In the genomic region with DNA sequence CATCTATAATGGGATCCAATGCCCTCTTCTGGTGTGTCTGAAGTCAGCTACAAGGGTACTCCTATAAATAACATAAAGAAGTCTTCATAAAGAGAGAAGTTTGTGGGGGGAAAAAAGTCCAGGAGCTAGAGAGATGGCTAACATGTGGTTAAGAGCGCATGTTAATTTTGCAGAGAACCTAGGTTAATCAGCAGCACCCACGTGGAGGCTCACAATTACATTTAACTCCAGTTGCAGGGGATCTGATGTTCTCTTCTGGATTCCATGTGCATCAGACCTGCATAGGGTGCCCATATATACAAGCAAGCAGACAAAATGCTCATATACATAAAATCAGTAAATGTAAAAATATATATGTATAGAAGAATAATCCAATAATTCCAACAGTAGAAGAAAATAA, we compare ENCODE assay signal across 9 mouse cellular contexts. TPM values are rescaled to one million over a fixed set of nuclear protein-coding genes. Genes with fewer than 3 reads are reported as not detected.
DNase-seq lines count a peak whose midpoint lies in the region; ATAC-seq and TF ChIP-seq lines count a peak whose summit lies in the region.
"Had no signal": no experiment of that assay in that cellular context is flagged by ENCODE, and none has a peak within 500 bp of the region (broad histone marks: within the 10 kb centered on the region; RNA-seq: fewer than 3 reads in every experiment).

No protein-coding gene starts in this region.

- no peak overlapping the region for H3K9ac ChIP-seq in neural tube, embryonic 11.5 days (ENCODE audit: low read length)
- no peak overlapping the region for H3K9ac ChIP-seq in forebrain, embryonic 15.5 days (replicated peaks)
- peak overlapping the region; percentile 28; the same call in 1 of the 2 replicates for H3K9ac ChIP-seq in liver, embryonic 14.5 days (replicated peaks)

- no peak for ATAC-seq in neural tube, embryonic 11.5 days (ENCODE audit: insufficient read depth, low FRiP score, low TSS enrichment)
- ATAC-seq in forebrain, embryonic 15.5 days (replicated peaks) = no peak
- ATAC-seq in liver, embryonic 14.5 days (ENCODE audit: insufficient read depth) = no peak

- no peak overlapping the region for H3K27ac ChIP-seq in neural tube, embryonic 11.5 days (ENCODE audit: low read depth, low read length)
- no peak overlapping the region for H3K27ac ChIP-seq in forebrain, embryonic 15.5 days (replicated peaks)
- H3K27ac ChIP-seq in liver, embryonic 14.5 days = no peak overlapping the region

- H3K4me3 ChIP-seq in neural tube, embryonic 11.5 days (ENCODE audit: low read depth, low read length) = peak overlapping the region; percentile 97; the same call in 1 of the 2 replicates
- H3K4me3 ChIP-seq in forebrain, embryonic 15.5 days = peak overlapping the region; percentile 94
- peak overlapping the region; percentile 3 to 82; a peak in 3 of 4 replicates for H3K4me3 ChIP-seq in liver, embryonic 14.5 days (ENCODE audit: insufficient read depth in 1 of 2, low read depth in 2 of 2, low read length in 2 of 2)

- DNase-seq in neural tube, embryonic 11.5 days (ENCODE audit: low spot score) = no peak
- DNase-seq in neural tube, embryonic 10.5 days (ENCODE audit: extremely low spot score, low spot score) = no peak
- no peak for DNase-seq in liver, embryonic 14.5 days (ENCODE audit: low read depth in 3 of 3, low spot score in 3 of 3)
- no peak for DNase-seq in embryo, embryonic 11 days
- no peak for DNase-seq in urinary bladder, postnatal 36 days (ENCODE audit: low spot score in 2 of 2)
- no peak for DNase-seq in left cerebral cortex, adult 9 months (ENCODE audit: low spot score in 2 of 2)
- DNase-seq: layer of hippocampus, postnatal 36 days; right cerebral cortex, postnatal 4 days had no signal

- WGBS in neural tube, embryonic 11.5 days = 78% methylated on average over 2 of the region's 2 CpGs
- WGBS in forebrain, embryonic 15.5 days = 57% methylated on average over 2 of the region's 2 CpGs
- WGBS in liver, embryonic 14.5 days (ENCODE audit: insufficient replicate concordance) = 37% methylated on average over 2 of the region's 2 CpGs

- peaks cover 3% of the 10 kb centered on the region; the same call in 1 of the 2 replicates for H3K36me3 ChIP-seq in neural tube, embryonic 11.5 days (ENCODE audit: control insufficient read depth, insufficient read depth, low read length)
- H3K36me3 ChIP-seq in forebrain, embryonic 15.5 days = peaks cover 18% of the 10 kb centered on the region
- H3K36me3 ChIP-seq in liver, embryonic 14.5 days (replicated peaks; ENCODE audit: control insufficient read depth, insufficient read depth, low read depth) = peaks cover 26% of the 10 kb centered on the region

- TF ChIP-seq EP300 in liver, embryonic 14.5 days (IDR thresholded peaks at IDR 0.05; ENCODE audit: low read depth) = no peak

- H3K4me1 ChIP-seq in neural tube, embryonic 11.5 days (ENCODE audit: control insufficient read depth, insufficient read depth, low read length) = peaks cover 8% of the 10 kb centered on the region
- H3K4me1 ChIP-seq in forebrain, embryonic 15.5 days = peaks cover 46% of the 10 kb centered on the region
- peaks cover 18 to 21% of the 10 kb centered on the region in 2 experiments for H3K4me1 ChIP-seq in liver, embryonic 14.5 days (replicated peaks; ENCODE audit: control insufficient read depth in 2 of 2, insufficient read depth in 2 of 2, low read length in 1 of 2)

- no peaks in the 10 kb centered on the region for H3K9me3 ChIP-seq in neural tube, embryonic 11.5 days (ENCODE audit: control insufficient read depth, low read length)
- H3K9me3 ChIP-seq in forebrain, embryonic 15.5 days = no peaks in the 10 kb centered on the region
- H3K9me3 ChIP-seq in liver, embryonic 14.5 days (ENCODE audit: control insufficient read depth, low read length) = no peaks in the 10 kb centered on the region

- H3K27me3 ChIP-seq in neural tube, embryonic 11.5 days (ENCODE audit: control insufficient read depth, insufficient read depth, low read length) = no peaks in the 10 kb centered on the region
- no peaks in the 10 kb centered on the region for H3K27me3 ChIP-seq in forebrain, embryonic 15.5 days
- no peaks in the 10 kb centered on the region for H3K27me3 ChIP-seq in liver, embryonic 14.5 days (ENCODE audit: control insufficient read depth, insufficient read depth, low read length)

- peak overlapping the region; percentile 78 for H3K4me2 ChIP-seq in neural tube, embryonic 11.5 days (ENCODE audit: low read depth)
- H3K4me2 ChIP-seq in forebrain, embryonic 15.5 days (replicated peaks) = peak overlapping the region; percentile 82
- H3K4me2 ChIP-seq in liver, embryonic 14.5 days (ENCODE audit: low read depth) = peak overlapping the region; percentile 94

- no peak for TF ChIP-seq CTCF in liver, embryonic 14.5 days (IDR thresholded peaks at IDR 0.05; ENCODE audit: low read depth)

RNA-seq across cellular contexts. Expression of a gene that starts 2.6 kb away (rescaled TPM):
- polyA plus RNA-seq in neural tube, embryonic 11.5 days (2014; fragmentation: Nextera tagmentation; extraction: Ambion mirVana) = 25.2 and 26.2 TPM in 2 replicates
- 38.1 and 41.5 TPM in 2 replicates for polyA plus RNA-seq in forebrain, embryonic 15.5 days (2015; fragmentation: Nextera tagmentation; extraction: Ambion mirVana)
- polyA plus RNA-seq in liver, embryonic 14.5 days (2012; rRNA removed) = 19.9 and 24.5 TPM in 2 replicates
- polyA plus RNA-seq in liver, embryonic 14.5 days (2014; fragmentation: Nextera tagmentation; extraction: Ambion mirVana) = 6.5 and 8.1 TPM in 2 replicates

RNA-seq across cellular contexts. Expression of a gene that starts 15.4 kb away (rescaled TPM):
- 3.1 and 3.4 TPM in 2 replicates for polyA plus RNA-seq in neural tube, embryonic 11.5 days (2014; fragmentation: Nextera tagmentation; extraction: Ambion mirVana)
- 2.9 and 3.2 TPM in 2 replicates for polyA plus RNA-seq in forebrain, embryonic 15.5 days (2015; fragmentation: Nextera tagmentation; extraction: Ambion mirVana)
- 13.0 and 15.5 TPM in 2 replicates for polyA plus RNA-seq in liver, embryonic 14.5 days (2012; rRNA removed)
- polyA plus RNA-seq in liver, embryonic 14.5 days (2014; fragmentation: Nextera tagmentation; extraction: Ambion mirVana) = 11.6 and 13.4 TPM in 2 replicates

RNA-seq across cellular contexts. Expression of a gene that starts 26.2 kb away (rescaled TPM):
- 30.3 and 33.4 TPM in 2 replicates for polyA plus RNA-seq in neural tube, embryonic 11.5 days (2014; fragmentation: Nextera tagmentation; extraction: Ambion mirVana)
- 15.4 and 15.8 TPM in 2 replicates for polyA plus RNA-seq in forebrain, embryonic 15.5 days (2015; fragmentation: Nextera tagmentation; extraction: Ambion mirVana)
- 7.2 and 10.0 TPM in 2 replicates for polyA plus RNA-seq in liver, embryonic 14.5 days (2012; rRNA removed)
- polyA plus RNA-seq in liver, embryonic 14.5 days (2014; fragmentation: Nextera tagmentation; extraction: Ambion mirVana) = 5.4 and 5.9 TPM in 2 replicates

RNA-seq across cellular contexts. Expression of a gene that starts 29.5 kb away (rescaled TPM):
- 62.1 and 63.9 TPM in 2 replicates for polyA plus RNA-seq in neural tube, embryonic 11.5 days (2014; fragmentation: Nextera tagmentation; extraction: Ambion mirVana)
- polyA plus RNA-seq in forebrain, embryonic 15.5 days (2015; fragmentation: Nextera tagmentation; extraction: Ambion mirVana) = 54.8 and 57.3 TPM in 2 replicates
- polyA plus RNA-seq in liver, embryonic 14.5 days (2012; rRNA removed) = 14.3 and 14.9 TPM in 2 replicates
- 18.7 and 19.7 TPM in 2 replicates for polyA plus RNA-seq in liver, embryonic 14.5 days (2014; fragmentation: Nextera tagmentation; extraction: Ambion mirVana)

RNA-seq across cellular contexts. Expression of a gene that starts 49.0 kb away (rescaled TPM):
- polyA plus RNA-seq in neural tube, embryonic 11.5 days (2014; fragmentation: Nextera tagmentation; extraction: Ambion mirVana) = 0.07 TPM in 1 of 2 replicates, not detected in the other
- not detected in 2 replicates for polyA plus RNA-seq in forebrain, embryonic 15.5 days (2015; fragmentation: Nextera tagmentation; extraction: Ambion mirVana)
- 0.29 and 0.45 TPM in 2 replicates for polyA plus RNA-seq in liver, embryonic 14.5 days (2012; rRNA removed)
- 0.06 and 0.08 TPM in 2 replicates for polyA plus RNA-seq in liver, embryonic 14.5 days (2014; fragmentation: Nextera tagmentation; extraction: Ambion mirVana)

Comparison
In these comparisons a context has a peak if more than half of its experiments do, and no peak if none do; other contexts are left out.
1. H3K4me3 ChIP-seq: peak in every context shown above with its lines; median percentile 97 in neural tube, embryonic 11.5 days; 94 in forebrain, embryonic 15.5 days; 42 in liver, embryonic 14.5 days.